Mouse (Mus musculus) naive thymus-derived CD4-positive, alpha-beta T cell, adult 2 months (primary cell): ENCODE results near the gene Krt18.
"Not testable (repeated sequence)": the region's sequence is repeated elsewhere in the genome, so short reads cannot be mapped to it uniquely, and the experiment has no call there.

ENCODE experiments used
- DNase-seq: peaks from one replicate; pipeline ENCODE4 v3.0.0-alpha.2; 2011; ENCODE audit warnings: low read depth

Krt18 gene

GRCm38 (mm10) chr15:102028040-102028439 lies at the start of gene Krt18:
Gene Krt18, plus strand, starts transcription at chr15:102028180.
- DNase-seq = no peak

GRCm38 (mm10) chr15:101980849-101981248 lies 47.1 kb upstream of the Krt18 start:
- DNase-seq = no peak

GRCm38 (mm10) chr15:101983315-101983948 lies 44.5 kb upstream of the Krt18 start:
- DNase-seq = no peak

- DNase-seq = peak; percentile 93
Measured at GRCm38 (mm10) chr15:101983949-101984601, 43.9 kb upstream of the Krt18 start.

GRCm38 (mm10) chr15:101984746-101985145 lies 43.2 kb upstream of the Krt18 start:
- DNase-seq = no peak

GRCm38 (mm10) chr15:101988119-101988518 lies 39.9 kb upstream of the Krt18 start:
- peak; percentile 88 for DNase-seq

GRCm38 (mm10) chr15:101988714-101989113 lies 39.3 kb upstream of the Krt18 start:
- no peak for DNase-seq

GRCm38 (mm10) chr15:101990946-101991345 lies 37.0 kb upstream of the Krt18 start:
- no peak for DNase-seq

GRCm38 (mm10) chr15:101994365-101994764 lies 33.6 kb upstream of the Krt18 start:
- no peak for DNase-seq

GRCm38 (mm10) chr15:101995484-101996236 lies 32.3 kb upstream of the Krt18 start:
- DNase-seq = no peak

GRCm38 (mm10) chr15:101996450-101997078 lies 31.4 kb upstream of the Krt18 start:
- not testable (repeated sequence) for DNase-seq

- DNase-seq = no peak
Measured at GRCm38 (mm10) chr15:101999156-101999555, 28.8 kb upstream of the Krt18 start.

GRCm38 (mm10) chr15:101999676-102000335 lies 28.2 kb upstream of the Krt18 start:
- DNase-seq = no peak

GRCm38 (mm10) chr15:102002646-102003488 lies 25.1 kb upstream of the Krt18 start:
- no peak for DNase-seq

- DNase-seq = no peak
Measured at GRCm38 (mm10) chr15:102003516-102003915, 24.5 kb upstream of the Krt18 start.

GRCm38 (mm10) chr15:102004189-102004588 lies 23.8 kb upstream of the Krt18 start, which contains the start of gene Krt8:
Gene Krt8, minus strand, starts transcription at chr15:102004482.
- no peak for DNase-seq

GRCm38 (mm10) chr15:102005290-102005689 lies 22.7 kb upstream of the Krt18 start:
- DNase-seq = no peak

- DNase-seq = no peak
Measured at GRCm38 (mm10) chr15:102006317-102006716, 21.7 kb upstream of the Krt18 start.

- DNase-seq = no peak
Measured at GRCm38 (mm10) chr15:102007097-102008069, 20.6 kb upstream of the Krt18 start.
